ENCODE assay signal across 2 mouse cellular contexts in the genomic region with DNA sequence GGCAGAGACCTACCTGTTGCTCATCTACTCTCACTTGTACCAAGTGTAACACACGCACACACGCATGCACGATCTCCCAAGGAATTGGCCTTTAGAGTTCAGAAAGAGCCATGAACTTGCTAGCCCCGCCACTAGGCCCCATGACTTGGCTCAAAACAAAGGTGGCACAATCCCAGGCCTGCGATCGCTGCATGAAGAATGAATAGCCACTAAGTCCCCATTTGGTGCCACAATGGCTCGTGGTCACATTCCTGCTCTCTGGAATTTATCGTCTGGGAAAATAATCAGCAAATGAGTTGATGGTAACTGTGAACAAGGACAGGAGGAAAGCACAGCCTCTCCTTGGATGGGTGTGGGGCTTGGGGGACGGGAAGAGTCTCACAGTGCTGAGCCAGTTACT. TPM values are rescaled to one million over a fixed set of nuclear protein-coding genes. Genes with fewer than 3 reads are reported as not detected.
"Had no signal": no experiment of that assay in that cellular context is flagged by ENCODE, and none has a peak within 500 bp of the region (broad histone marks: within the 10 kb centered on the region; RNA-seq: fewer than 3 reads in every experiment).

No protein-coding gene starts in this region.

- DNase-seq: lung, postnatal 14 days had no signal

RNA-seq across cellular contexts. Expression of a gene that starts 54.3 kb away (rescaled TPM):
- total RNA-seq: monocyte, adult 5-6 weeks had no signal
